Mouse (Mus musculus): ENCODE data around the gene Tusc2. TPM values are rescaled to one million over a fixed set of nuclear protein-coding genes. Genes with fewer than 3 reads are reported as not detected.
"Not testable (repeated sequence)": the region's sequence is repeated elsewhere in the genome, so short reads cannot be mapped to it uniquely, and the experiment has no call there.

Tusc2 gene
- polyA plus RNA-seq, 1 experiment from 2014 or later: 30.9 TPM

GRCm38 (mm10) chr9:107551117-107551889 lies 11.8 kb upstream of the Tusc2 start, which contains the start of gene Rassf1:
TSS of gene Rassf1 (plus strand) at chr9:107551555.
- Histone ChIP-seq H3K36me3 (ENCODE audit: inconsistent target) (no peaks in the 10 kb centered on the region), H3K27ac (peak within 1 kb of the TSS; percentile 19; the same call in 1 of the 2 replicates), H3K79me2 (ENCODE audit: inconsistent target) (peaks cover 25% of the 10 kb centered on the region), H3K4me3 (ENCODE audit: inconsistent target) (peak within 1 kb of the TSS; percentile 17; the same call in 1 of the 2 replicates)
- WGBS (ENCODE audit: missing documents): 7% methylated on average over 62 of the region's 63 CpGs

GRCm38 (mm10) chr9:107551890-107552355 lies 11.1 kb upstream of the Tusc2 start:
- WGBS (ENCODE audit: missing documents): 65% methylated on average over 8 of the region's 8 CpGs
- Histone ChIP-seq H3K4me3 (ENCODE audit: inconsistent target) (peak overlapping the region; percentile 17; the same call in 1 of the 2 replicates), H3K27ac (peak overlapping the region; percentile 19; the same call in 1 of the 2 replicates), H3K36me3 (ENCODE audit: inconsistent target) (peaks cover 2% of the 10 kb centered on the region; the same call in 1 of the 2 replicates), H3K79me2 (ENCODE audit: inconsistent target) (peaks cover 31% of the 10 kb centered on the region)

GRCm38 (mm10) chr9:107552690-107553393 lies 10.2 kb upstream of the Tusc2 start:
- 89% methylated on average over 5 of the region's 5 CpGs for WGBS (ENCODE audit: missing documents)
- Histone ChIP-seq H3K4me3 (ENCODE audit: inconsistent target) (peak overlapping the region; percentile 63; the same call in 1 of the 2 replicates), H3K36me3 (ENCODE audit: inconsistent target) (peaks cover 11% of the 10 kb centered on the region), H3K27ac (no peak overlapping the region), H3K79me2 (ENCODE audit: inconsistent target) (peaks cover 40% of the 10 kb centered on the region)

- Histone ChIP-seq H3K27ac (peak overlapping the region; percentile 62), H3K36me3 (ENCODE audit: inconsistent target) (peaks cover 20% of the 10 kb centered on the region)
Observed at GRCm38 (mm10) chr9:107553541-107554318, 9.3 kb upstream of the Tusc2 start.

GRCm38 (mm10) chr9:107554319-107554825 lies 8.7 kb upstream of the Tusc2 start:
- under 1% methylated on average over 52 of the region's 53 CpGs for WGBS (ENCODE audit: missing documents)
- Histone ChIP-seq H3K36me3 (ENCODE audit: inconsistent target) (peaks cover 26% of the 10 kb centered on the region), H3K27ac (peak overlapping the region; percentile 95), H3K79me2 (ENCODE audit: inconsistent target) (peaks cover 56% of the 10 kb centered on the region), H3K4me3 (ENCODE audit: inconsistent target) (peak overlapping the region; percentile 79)

More at GRCm38 (mm10) chr9:107553541-107554318, 9.3 kb upstream of the Tusc2 start:
- H3K79me2 ChIP-seq (ENCODE audit: inconsistent target): peaks cover 49% of the 10 kb centered on the region
- peak overlapping the region; percentile 63 for H3K4me3 ChIP-seq (ENCODE audit: inconsistent target)
- WGBS (ENCODE audit: missing documents): 7% methylated on average over 36 of the region's 37 CpGs

- Histone ChIP-seq H3K79me2 (ENCODE audit: inconsistent target) (peaks cover 62% of the 10 kb centered on the region), H3K36me3 (ENCODE audit: inconsistent target) (peaks cover 33% of the 10 kb centered on the region), H3K27ac (peak overlapping the region; percentile 95), H3K4me3 (ENCODE audit: inconsistent target) (peak overlapping the region; percentile 79)
- WGBS (ENCODE audit: missing documents): under 1% methylated on average over 23 of the region's 23 CpGs
Observed at GRCm38 (mm10) chr9:107555031-107555457, 8.0 kb upstream of the Tusc2 start.

- Histone ChIP-seq H3K36me3 (ENCODE audit: inconsistent target) (peaks cover 38% of the 10 kb centered on the region), H3K79me2 (ENCODE audit: inconsistent target) (peaks cover 64% of the 10 kb centered on the region), H3K27ac (peak overlapping the region; percentile 95), H3K4me3 (ENCODE audit: inconsistent target) (peak overlapping the region; percentile 79)
- WGBS (ENCODE audit: missing documents): 25% methylated on average over 2 of the region's 2 CpGs
Observed at GRCm38 (mm10) chr9:107555701-107556100, 7.4 kb upstream of the Tusc2 start.

- WGBS (ENCODE audit: missing documents): 15% methylated on average over 3 of the region's 3 CpGs
- Histone ChIP-seq H3K4me3 (ENCODE audit: inconsistent target) (peak overlapping the region; percentile 79), H3K27ac (peak overlapping the region; percentile 95), H3K79me2 (ENCODE audit: inconsistent target) (peaks cover 64% of the 10 kb centered on the region), H3K36me3 (ENCODE audit: inconsistent target) (peaks cover 44% of the 10 kb centered on the region)
Observed at GRCm38 (mm10) chr9:107556346-107556745, 6.7 kb upstream of the Tusc2 start.

- not testable (repeated sequence) for H3K4me3 ChIP-seq (ENCODE audit: inconsistent target); H3K27ac ChIP-seq
- WGBS (ENCODE audit: missing documents): 40% methylated on average over 4 of the region's 5 CpGs
- H3K79me2 ChIP-seq (ENCODE audit: inconsistent target): peaks cover 23% of the 10 kb centered on the region; the same call in 1 of the 2 replicates
- peaks cover 18% of the 10 kb centered on the region for H3K36me3 ChIP-seq (ENCODE audit: inconsistent target)
Observed at GRCm38 (mm10) chr9:107565556-107565955, 2.5 kb downstream of the Tusc2 start.

GRCm38 (mm10) chr9:107566041-107566709 lies 3.1 kb downstream of the Tusc2 start:
- H3K36me3 ChIP-seq (ENCODE audit: inconsistent target): peaks cover 12% of the 10 kb centered on the region
- H3K4me3 ChIP-seq (ENCODE audit: inconsistent target): no peak overlapping the region
- 63% methylated on average over 15 of the region's 15 CpGs for WGBS (ENCODE audit: missing documents)
- peaks cover 24% of the 10 kb centered on the region; the same call in 1 of the 2 replicates for H3K79me2 ChIP-seq (ENCODE audit: inconsistent target)
- H3K27ac ChIP-seq: 0 out of 2 replicates have a peak overlapping the region, but pooled peaks have one; percentile 8

- H3K79me2 ChIP-seq (ENCODE audit: inconsistent target): peaks cover 24% of the 10 kb centered on the region; the same call in 1 of the 2 replicates
- H3K27ac ChIP-seq: 0 out of 2 replicates have a peak overlapping the region, but pooled peaks have one; percentile 8
- no peak overlapping the region for H3K4me3 ChIP-seq (ENCODE audit: inconsistent target)
- H3K36me3 ChIP-seq (ENCODE audit: inconsistent target): peaks cover 6% of the 10 kb centered on the region; the same call in 1 of the 2 replicates
- 62% methylated on average over 3 of the region's 3 CpGs for WGBS (ENCODE audit: missing documents)
Observed at GRCm38 (mm10) chr9:107566855-107567254, 3.8 kb downstream of the Tusc2 start.

GRCm38 (mm10) chr9:107567702-107568319 lies 4.8 kb downstream of the Tusc2 start, which contains the start of gene Hyal2:
TSS of gene Hyal2 (plus strand) at chr9:107567945.
- 71% methylated on average over 18 of the region's 18 CpGs for WGBS (ENCODE audit: missing documents)
- peaks cover 24% of the 10 kb centered on the region; the same call in 1 of the 2 replicates for H3K79me2 ChIP-seq (ENCODE audit: inconsistent target)

More at GRCm38 (mm10) chr9:107567702-107568319, 4.8 kb downstream of the Tusc2 start, which contains the start of gene Hyal2:
- Histone ChIP-seq H3K4me3 (ENCODE audit: inconsistent target) (peak within 1 kb of the TSS; percentile 49), H3K27ac (peak within 1 kb of the TSS; percentile 91), H3K36me3 (ENCODE audit: inconsistent target) (peaks cover 10% of the 10 kb centered on the region; the same call in 1 of the 2 replicates)
